Mouse (Mus musculus): Measurements from ENCODE around the gene 4930432K21Rik. TPM values are rescaled to one million over a fixed set of nuclear protein-coding genes. Genes with fewer than 3 reads are reported as not detected.

The 4930432K21Rik gene
- polyA plus RNA-seq, 1 experiment from 2014 or later = 0.25 TPM

GRCm38 (mm10) chr8:84125656-84126055 is 22.2 kb upstream of the 4930432K21Rik start, which contains the start of gene Podnl1:
TSS of gene Podnl1 (plus strand) at chr8:84125989.
- Histone ChIP-seq H3K36me3 (replicated peaks) (no peaks in the 10 kb centered on the region), H3K27ac (replicated peaks) (no peak within 1 kb of the TSS), H3K9ac (no peak within 1 kb of the TSS), H3K27me3 (0 out of 2 replicates have a peak, but pooled peaks cover 3% of the 10 kb centered on the region), H3K9me3 (replicated peaks) (no peaks in the 10 kb centered on the region), H3K4me1 (replicated peaks) (no peaks in the 10 kb centered on the region), H3K4me3 (replicated peaks) (no peak within 1 kb of the TSS), H3K4me2 (no peak within 1 kb of the TSS)
- WGBS (ENCODE audit: insufficient replicate concordance) = 59% methylated on average over 9 of the region's 9 CpGs
- ATAC-seq (ENCODE audit: insufficient read depth) = no peak

- no peak overlapping the region for H3K4me3 ChIP-seq (replicated peaks)
- no peak for ATAC-seq (ENCODE audit: insufficient read depth)
Measured at GRCm38 (mm10) chr8:84126742-84127141, 21.1 kb upstream of the 4930432K21Rik start.

GRCm38 (mm10) chr8:84127202-84127901 is 20.5 kb upstream of the 4930432K21Rik start:
- Histone ChIP-seq H3K36me3 (replicated peaks) (no peaks in the 10 kb centered on the region), H3K4me2 (no peak overlapping the region), H3K27ac (replicated peaks) (no peak overlapping the region), H3K9ac (no peak overlapping the region), H3K4me1 (replicated peaks) (no peaks in the 10 kb centered on the region), H3K4me3 (replicated peaks) (no peak overlapping the region), H3K9me3 (replicated peaks) (no peaks in the 10 kb centered on the region), H3K27me3 (0 out of 2 replicates have a peak, but pooled peaks cover 3% of the 10 kb centered on the region)
- 32% methylated on average over 17 of the region's 17 CpGs for WGBS (ENCODE audit: insufficient replicate concordance)
- ATAC-seq (ENCODE audit: insufficient read depth) = no peak

More at GRCm38 (mm10) chr8:84126742-84127141, 21.1 kb upstream of the 4930432K21Rik start:
- H3K4me1 ChIP-seq (replicated peaks) = no peaks in the 10 kb centered on the region
- 26% methylated on average over 2 of the region's 2 CpGs for WGBS (ENCODE audit: insufficient replicate concordance)
- no peak overlapping the region for H3K27ac ChIP-seq (replicated peaks)
- H3K36me3 ChIP-seq (replicated peaks) = no peaks in the 10 kb centered on the region
- no peak overlapping the region for H3K9ac ChIP-seq
- H3K9me3 ChIP-seq (replicated peaks) = no peaks in the 10 kb centered on the region
- H3K4me2 ChIP-seq = no peak overlapping the region
- 0 out of 2 replicates have a peak, but pooled peaks cover 3% of the 10 kb centered on the region for H3K27me3 ChIP-seq

GRCm38 (mm10) chr8:84128277-84128676 is 19.5 kb upstream of the 4930432K21Rik start:
- Histone ChIP-seq H3K27ac (replicated peaks) (no peak overlapping the region), H3K27me3 (0 out of 2 replicates have a peak, but pooled peaks cover 3% of the 10 kb centered on the region), H3K9me3 (replicated peaks) (no peaks in the 10 kb centered on the region), H3K9ac (no peak overlapping the region), H3K36me3 (replicated peaks) (0 out of 2 replicates have a peak, but pooled peaks cover 4% of the 10 kb centered on the region), H3K4me2 (no peak overlapping the region), H3K4me3 (replicated peaks) (no peak overlapping the region), H3K4me1 (replicated peaks) (no peaks in the 10 kb centered on the region)
- WGBS (ENCODE audit: insufficient replicate concordance) = 47% methylated on average over 8 of the region's 8 CpGs
- ATAC-seq (ENCODE audit: insufficient read depth) = no peak

- no peaks in the 10 kb centered on the region for H3K4me1 ChIP-seq (replicated peaks)
- 0 out of 2 replicates have a peak, but pooled peaks cover 3% of the 10 kb centered on the region for H3K27me3 ChIP-seq
- WGBS (ENCODE audit: insufficient replicate concordance) = 68% methylated on average over 30 of the region's 30 CpGs
- H3K4me3 ChIP-seq (replicated peaks) = no peak overlapping the region
- no peak for ATAC-seq (ENCODE audit: insufficient read depth)
- no peak overlapping the region for H3K4me2 ChIP-seq
- 0 out of 2 replicates have a peak, but pooled peaks cover 11% of the 10 kb centered on the region for H3K36me3 ChIP-seq (replicated peaks)
- no peak overlapping the region for H3K9ac ChIP-seq
- H3K9me3 ChIP-seq (replicated peaks) = no peaks in the 10 kb centered on the region
- H3K27ac ChIP-seq (replicated peaks) = no peak overlapping the region
Measured at GRCm38 (mm10) chr8:84130806-84131205, 17.0 kb upstream of the 4930432K21Rik start.

GRCm38 (mm10) chr8:84132225-84132624 is 15.6 kb upstream of the 4930432K21Rik start:
- 0 out of 2 replicates have a peak, but pooled peaks cover 3% of the 10 kb centered on the region for H3K27me3 ChIP-seq
- no peak overlapping the region for H3K4me3 ChIP-seq (replicated peaks)
- H3K9me3 ChIP-seq (replicated peaks) = no peaks in the 10 kb centered on the region
- no peak for ATAC-seq (ENCODE audit: insufficient read depth)
- H3K9ac ChIP-seq = no peak overlapping the region
- H3K4me1 ChIP-seq (replicated peaks) = no peaks in the 10 kb centered on the region
- WGBS (ENCODE audit: insufficient replicate concordance) = 70% methylated on average over 8 of the region's 8 CpGs
- H3K27ac ChIP-seq (replicated peaks) = no peak overlapping the region
- peaks cover 21% of the 10 kb centered on the region; the same call in 1 of the 2 replicates for H3K36me3 ChIP-seq (replicated peaks)
- no peak overlapping the region for H3K4me2 ChIP-seq

- H3K27ac ChIP-seq (replicated peaks) = no peak overlapping the region
- no peak for ATAC-seq (ENCODE audit: insufficient read depth)
- H3K4me1 ChIP-seq (replicated peaks) = no peaks in the 10 kb centered on the region
- H3K36me3 ChIP-seq (replicated peaks) = peaks cover 69% of the 10 kb centered on the region
- no peaks in the 10 kb centered on the region for H3K9me3 ChIP-seq (replicated peaks)
- no peaks in the 10 kb centered on the region for H3K27me3 ChIP-seq
- WGBS (ENCODE audit: insufficient replicate concordance) = 73% methylated on average over 3 of the region's 3 CpGs
- H3K9ac ChIP-seq = no peak overlapping the region
- no peak overlapping the region for H3K4me2 ChIP-seq
- H3K4me3 ChIP-seq (replicated peaks) = no peak overlapping the region
Measured at GRCm38 (mm10) chr8:84137848-84138247, 10.0 kb upstream of the 4930432K21Rik start.

GRCm38 (mm10) chr8:84140838-84141237 is 7.0 kb upstream of the 4930432K21Rik start:
- no peak overlapping the region for H3K9ac ChIP-seq
- no peaks in the 10 kb centered on the region for H3K9me3 ChIP-seq (replicated peaks)
- no peak overlapping the region for H3K27ac ChIP-seq (replicated peaks)
- H3K4me3 ChIP-seq (replicated peaks) = no peak overlapping the region
- H3K36me3 ChIP-seq (replicated peaks) = peaks cover 74% of the 10 kb centered on the region
- ATAC-seq (ENCODE audit: insufficient read depth) = no peak
- WGBS (ENCODE audit: insufficient replicate concordance) = 60% methylated on average over 4 of the region's 4 CpGs
- H3K27me3 ChIP-seq = no peaks in the 10 kb centered on the region
- no peaks in the 10 kb centered on the region for H3K4me1 ChIP-seq (replicated peaks)
- no peak overlapping the region for H3K4me2 ChIP-seq

- peaks cover 40% of the 10 kb centered on the region for H3K36me3 ChIP-seq (replicated peaks)
- peaks cover 31% of the 10 kb centered on the region for H3K4me1 ChIP-seq (replicated peaks)
- 71% methylated on average over 8 of the region's 8 CpGs for WGBS (ENCODE audit: insufficient replicate concordance)
- ATAC-seq (ENCODE audit: insufficient read depth) = no peak
- no peak overlapping the region for H3K9ac ChIP-seq
- no peak overlapping the region for H3K4me2 ChIP-seq
- H3K27me3 ChIP-seq = no peaks in the 10 kb centered on the region
- H3K4me3 ChIP-seq (replicated peaks) = no peak overlapping the region
- no peak overlapping the region for H3K27ac ChIP-seq (replicated peaks)
- no peaks in the 10 kb centered on the region for H3K9me3 ChIP-seq (replicated peaks)
Measured at GRCm38 (mm10) chr8:84144636-84145245, 3.1 kb upstream of the 4930432K21Rik start.

GRCm38 (mm10) chr8:84147324-84147766 is 480 bp upstream of the 4930432K21Rik start:
- H3K27ac ChIP-seq (replicated peaks) = no peak overlapping the region
- peak; percentile 45 for ATAC-seq (ENCODE audit: insufficient read depth)
- H3K4me3 ChIP-seq (replicated peaks) = peak overlapping the region; percentile 70
- 7% methylated on average over 14 of the region's 14 CpGs for WGBS (ENCODE audit: insufficient replicate concordance)
- peak overlapping the region; percentile 75 for H3K9ac ChIP-seq
- no peaks in the 10 kb centered on the region for H3K9me3 ChIP-seq (replicated peaks)
- H3K4me1 ChIP-seq (replicated peaks) = peaks cover 33% of the 10 kb centered on the region
- peaks cover 19% of the 10 kb centered on the region for H3K36me3 ChIP-seq (replicated peaks)
- no peaks in the 10 kb centered on the region for H3K27me3 ChIP-seq
- peak overlapping the region; percentile 93 for H3K4me2 ChIP-seq

GRCm38 (mm10) chr8:84148531-84148850 is 666 bp downstream of the 4930432K21Rik start:
- 71% methylated on average over 5 of the region's 5 CpGs for WGBS (ENCODE audit: insufficient replicate concordance)
- no peaks in the 10 kb centered on the region for H3K9me3 ChIP-seq (replicated peaks)
- no peak for ATAC-seq (ENCODE audit: insufficient read depth)
- no peaks in the 10 kb centered on the region for H3K27me3 ChIP-seq
- peak overlapping the region; percentile 93 for H3K4me2 ChIP-seq
- peaks cover 33% of the 10 kb centered on the region for H3K4me1 ChIP-seq (replicated peaks)
- H3K4me3 ChIP-seq (replicated peaks) = peak overlapping the region; percentile 70
- no peak overlapping the region for H3K27ac ChIP-seq (replicated peaks)
- H3K36me3 ChIP-seq (replicated peaks) = peaks cover 7% of the 10 kb centered on the region; the same call in 1 of the 2 replicates
- H3K9ac ChIP-seq = no peak overlapping the region

Measured in liver, embryonic 15.5 days (tissue).